Mouse (Mus musculus): ENCODE measurements around the gene Cep19. TPM values are rescaled to one million over a fixed set of nuclear protein-coding genes. Genes with fewer than 3 reads are reported as not detected.
A peak's percentile ranks its signal among the peaks of the same experiment; 100 is the strongest.
"Not testable (repeated sequence)": the region's sequence is repeated elsewhere in the genome, so short reads cannot be mapped to it uniquely, and the experiment has no call there.

The Cep19 gene
- polyA plus RNA-seq, 1 experiment from 2014 or later = 17.3 TPM

DNA sequence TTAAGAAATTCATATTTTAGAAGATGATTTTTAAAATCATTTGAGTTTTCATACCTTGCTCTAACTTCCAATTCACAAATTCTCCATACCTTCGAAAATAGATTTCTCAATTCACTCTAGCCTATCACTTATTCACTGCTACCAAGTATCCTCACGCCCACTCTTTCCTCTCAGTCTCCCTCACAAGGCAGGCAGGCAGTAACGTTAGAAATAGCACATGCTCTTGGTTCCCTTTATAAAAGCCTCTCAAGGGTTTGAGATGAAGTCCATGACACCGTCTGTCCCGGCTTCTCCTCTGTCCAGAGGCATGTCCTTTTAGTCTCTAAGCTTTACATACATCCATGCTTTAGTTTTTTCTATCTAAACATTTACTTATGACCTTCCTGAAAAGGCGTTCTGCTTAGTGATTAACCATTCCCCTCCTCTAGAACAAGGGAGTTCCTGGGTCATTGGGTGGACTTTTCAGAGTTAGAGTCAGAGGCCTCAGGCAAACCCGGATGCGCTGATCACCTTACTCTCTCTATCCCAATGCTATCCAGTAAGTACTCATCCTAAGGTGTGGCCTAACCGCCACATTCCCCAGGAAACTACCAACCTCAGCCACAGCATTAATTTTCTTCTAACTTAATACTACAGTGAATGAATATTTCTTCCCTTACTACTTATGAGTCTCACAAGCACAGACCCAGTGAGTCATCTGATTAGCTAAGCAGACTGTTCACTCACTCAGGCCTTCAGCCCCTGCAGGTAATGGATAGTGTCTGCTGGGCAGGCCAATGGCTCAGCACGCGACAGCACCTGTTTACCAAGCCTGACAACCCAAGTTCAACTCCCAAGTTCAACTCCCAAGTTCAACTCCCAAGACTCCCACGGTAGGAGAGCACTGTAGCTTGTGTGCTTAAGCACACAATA is 31.0 kb upstream of the Cep19 start:
- Histone ChIP-seq H3K27ac (ENCODE audit: low read length) (peak overlapping the region; percentile 27; the same call in 1 of the 2 replicates), H3K4me2 (replicated peaks; ENCODE audit: low read depth, low read length) (no peak overlapping the region), H3K9ac (replicated peaks; ENCODE audit: low read depth) (no peak overlapping the region), H3K36me3 (ENCODE audit: insufficient read depth, low read length) (no peaks in the 10 kb centered on the region), H3K9me3 (ENCODE audit: low read length) (no peaks in the 10 kb centered on the region), H3K4me3 (ENCODE audit: low read depth, low read length) (no peak overlapping the region), H3K27me3 (replicated peaks; ENCODE audit: insufficient read depth, low read length) (no peaks in the 10 kb centered on the region), H3K4me1 (ENCODE audit: insufficient read depth, low read depth, low read length) (no peaks in the 10 kb centered on the region)
- DNase-seq (ENCODE audit: low spot score) = peak; percentile 29
- peak; percentile 52 for ATAC-seq
- WGBS = 55% methylated on average over 12 of the region's 12 CpGs
- TF ChIP-seq CTCF (IDR thresholded peaks at IDR 0.05) (no peak), EP300 (IDR thresholded peaks at IDR 0.05) (no peak)

GRCm38 (mm10) chr16:32070070-32070469 is 29.5 kb upstream of the Cep19 start:
- H3K9ac ChIP-seq (replicated peaks; ENCODE audit: low read depth); H3K27ac ChIP-seq (ENCODE audit: low read length); H3K9me3 ChIP-seq (ENCODE audit: low read length); H3K36me3 ChIP-seq (ENCODE audit: insufficient read depth, low read length); H3K27me3 ChIP-seq (replicated peaks; ENCODE audit: insufficient read depth, low read length); H3K4me2 ChIP-seq (replicated peaks; ENCODE audit: low read depth, low read length); ATAC-seq; H3K4me1 ChIP-seq (ENCODE audit: insufficient read depth, low read depth, low read length); DNase-seq (ENCODE audit: low spot score); H3K4me3 ChIP-seq (ENCODE audit: low read depth, low read length): not testable (repeated sequence)
- WGBS = 49% methylated on average over 3 of the region's 4 CpGs

GRCm38 (mm10) chr16:32075762-32076161 is 23.8 kb upstream of the Cep19 start:
- Histone ChIP-seq H3K4me1 (ENCODE audit: insufficient read depth, low read depth, low read length) (peaks cover 10% of the 10 kb centered on the region), H3K36me3 (ENCODE audit: insufficient read depth, low read length) (no peaks in the 10 kb centered on the region), H3K27me3 (replicated peaks; ENCODE audit: insufficient read depth, low read length) (no peaks in the 10 kb centered on the region), H3K27ac (ENCODE audit: low read length) (no peak overlapping the region), H3K9ac (replicated peaks; ENCODE audit: low read depth) (no peak overlapping the region), H3K4me2 (replicated peaks; ENCODE audit: low read depth, low read length) (no peak overlapping the region), H3K9me3 (ENCODE audit: low read length) (no peaks in the 10 kb centered on the region), H3K4me3 (ENCODE audit: low read depth, low read length) (no peak overlapping the region)
- DNase-seq (ENCODE audit: low spot score) (no peak), ATAC-seq (no peak)
- 24% methylated on average over 1 of the region's 1 CpGs for WGBS
- TF ChIP-seq CTCF (IDR thresholded peaks at IDR 0.05) = no peak
- no peak for TF ChIP-seq EP300 (IDR thresholded peaks at IDR 0.05)

DNA sequence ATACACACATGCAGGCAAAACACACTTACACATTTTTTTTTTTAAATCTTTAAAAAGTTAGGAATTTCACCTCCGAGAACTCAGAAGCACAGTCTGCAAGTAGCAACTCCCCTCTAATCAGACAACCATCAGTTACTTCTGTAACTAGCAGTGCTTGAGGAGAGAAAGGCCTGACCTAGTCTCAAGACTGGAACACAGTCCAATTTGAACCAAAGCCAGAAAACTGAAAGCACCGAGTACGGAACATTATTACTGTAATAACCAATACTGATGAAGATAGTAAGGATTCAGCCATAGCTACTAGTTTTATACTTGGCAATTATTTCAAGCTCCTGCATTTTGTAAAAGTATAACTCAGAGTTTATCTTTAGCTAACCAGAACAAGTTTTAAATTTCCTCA is 23.2 kb upstream of the Cep19 start:
- Histone ChIP-seq H3K4me2 (replicated peaks; ENCODE audit: low read depth, low read length) (no peak overlapping the region), H3K27me3 (replicated peaks; ENCODE audit: insufficient read depth, low read length) (no peaks in the 10 kb centered on the region), H3K36me3 (ENCODE audit: insufficient read depth, low read length) (no peaks in the 10 kb centered on the region), H3K9ac (replicated peaks; ENCODE audit: low read depth) (no peak overlapping the region), H3K9me3 (ENCODE audit: low read length) (no peaks in the 10 kb centered on the region), H3K4me3 (ENCODE audit: low read depth, low read length) (no peak overlapping the region), H3K4me1 (ENCODE audit: insufficient read depth, low read depth, low read length) (peaks cover 10% of the 10 kb centered on the region), H3K27ac (ENCODE audit: low read length) (no peak overlapping the region)
- TF ChIP-seq EP300 (IDR thresholded peaks at IDR 0.05) (no peak), CTCF (IDR thresholded peaks at IDR 0.05) (no peak)
- peak; percentile 12 for DNase-seq (ENCODE audit: low spot score)
- ATAC-seq = no peak
- 15% methylated on average over 3 of the region's 3 CpGs for WGBS

DNA sequence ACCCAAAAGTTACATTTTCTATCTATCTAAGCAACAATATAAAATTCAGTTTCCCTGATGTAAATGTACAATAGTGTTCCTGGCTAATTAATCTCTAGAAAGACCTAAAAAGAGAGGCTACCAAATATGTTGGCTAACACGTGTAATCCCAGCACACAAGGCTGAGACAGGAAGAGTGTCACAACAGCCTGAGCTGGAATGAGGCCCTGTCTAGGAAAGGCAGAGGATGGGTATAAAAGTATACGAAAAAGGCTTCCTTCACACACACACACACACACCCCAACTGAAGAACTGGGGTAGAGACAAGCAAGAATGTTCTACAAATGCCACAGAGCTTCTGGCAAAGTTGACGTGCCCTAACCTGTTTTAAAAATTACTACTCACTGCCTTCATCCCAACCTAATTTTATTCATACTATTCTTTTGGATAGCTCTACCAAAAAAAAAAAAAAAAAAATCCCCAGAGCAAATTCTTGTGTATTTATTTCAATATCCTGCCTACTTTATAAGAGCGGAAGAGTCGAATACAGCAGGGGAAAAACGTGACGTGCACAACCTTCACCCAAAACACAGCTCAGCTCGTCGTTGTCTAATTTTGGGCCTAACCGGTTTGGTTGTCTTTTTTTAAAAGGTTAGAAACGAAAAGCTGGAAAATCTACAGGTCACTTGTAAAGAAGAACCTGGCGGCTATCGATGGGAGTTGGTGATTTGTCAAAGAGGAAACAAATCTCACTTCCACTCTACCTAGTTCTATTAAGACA is 21.8 kb upstream of the Cep19 start:
- Histone ChIP-seq H3K4me1 (ENCODE audit: insufficient read depth, low read depth, low read length) (peaks cover 10% of the 10 kb centered on the region), H3K9ac (replicated peaks; ENCODE audit: low read depth) (peak overlapping the region; percentile 98), H3K27me3 (replicated peaks; ENCODE audit: insufficient read depth, low read length) (no peaks in the 10 kb centered on the region), H3K36me3 (ENCODE audit: insufficient read depth, low read length) (no peaks in the 10 kb centered on the region), H3K4me2 (replicated peaks; ENCODE audit: low read depth, low read length) (peak overlapping the region; percentile 64), H3K9me3 (ENCODE audit: low read length) (no peaks in the 10 kb centered on the region), H3K4me3 (ENCODE audit: low read depth, low read length) (peak overlapping the region; percentile 98), H3K27ac (ENCODE audit: low read length) (peak overlapping the region; percentile 99)
- TF ChIP-seq EP300 (IDR thresholded peaks at IDR 0.05) = no peak
- no peak for TF ChIP-seq CTCF (IDR thresholded peaks at IDR 0.05)
- no peak for ATAC-seq
- WGBS = 2% methylated on average over 13 of the region's 13 CpGs
- peak; percentile 8 for DNase-seq (ENCODE audit: low spot score)

GRCm38 (mm10) chr16:32078408-32078990 is 21.1 kb upstream of the Cep19 start:
- no peaks in the 10 kb centered on the region for H3K9me3 ChIP-seq (ENCODE audit: low read length)
- under 1% methylated on average over 23 of the region's 30 CpGs for WGBS
- DNase-seq (ENCODE audit: low spot score) = peak; percentile 60
- H3K27me3 ChIP-seq (replicated peaks; ENCODE audit: insufficient read depth, low read length) = no peaks in the 10 kb centered on the region
- H3K36me3 ChIP-seq (ENCODE audit: insufficient read depth, low read length) = no peaks in the 10 kb centered on the region
- peak overlapping the region; percentile 99 for H3K27ac ChIP-seq (ENCODE audit: low read length)
- peaks cover 10% of the 10 kb centered on the region for H3K4me1 ChIP-seq (ENCODE audit: insufficient read depth, low read depth, low read length)
- peak overlapping the region; percentile 98 for H3K4me3 ChIP-seq (ENCODE audit: low read depth, low read length)
- peak overlapping the region; percentile 98 for H3K9ac ChIP-seq (replicated peaks; ENCODE audit: low read depth)
- ATAC-seq = no peak
- peak overlapping the region; percentile 64 for H3K4me2 ChIP-seq (replicated peaks; ENCODE audit: low read depth, low read length)
- TF ChIP-seq CTCF (IDR thresholded peaks at IDR 0.05) = no peak
- TF ChIP-seq EP300 (IDR thresholded peaks at IDR 0.05) = no peak
